Mouse (Mus musculus): ENCODE data around the gene Kyat3.

DNA sequence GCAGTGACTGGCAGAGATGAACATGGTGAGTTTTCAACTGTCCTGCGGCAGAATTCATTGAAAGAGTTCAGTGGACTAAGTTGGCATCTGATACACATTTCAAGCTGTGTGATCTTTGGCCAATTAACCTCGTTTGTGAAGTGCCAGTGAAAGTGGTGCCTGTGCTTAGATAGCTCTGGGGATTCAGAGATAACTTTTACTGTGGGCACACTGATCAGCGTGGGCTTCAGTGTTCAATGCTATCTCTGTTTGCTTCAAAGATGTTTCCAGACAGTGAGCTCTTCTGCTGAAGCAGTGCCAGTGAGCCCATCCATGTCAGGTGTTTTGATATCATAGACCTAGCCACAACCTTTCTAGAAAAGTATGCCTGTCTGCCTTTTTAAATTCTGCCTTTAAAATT lies 76.4 kb downstream of the Kyat3 start:
- TF ChIP-seq CTCF (IDR thresholded peaks at IDR 0.05; ENCODE audit: insufficient read depth, low read length) (no peak), POLR2A (IDR thresholded peaks at IDR 0.05; ENCODE audit: borderline replicate concordance, extremely low read depth, low read depth, low read length) (no peak)

Data from lung, adult 2 months (tissue).